Mouse (Mus musculus) neural tube, embryonic 10.5 days (tissue): ENCODE data around the gene Arih2.

Source experiments
- DNase-seq: peaks from one replicate; pipeline ENCODE4 v3.0.0-alpha.2; 2017; ENCODE audit warnings: low spot score; ENCODE audit errors: extremely low spot score

The Arih2 gene

GRCm38 (mm10) chr9:108587571-108588180 is 61.5 kb downstream of the Arih2 start:
- DNase-seq = peak; percentile 90

DNA sequence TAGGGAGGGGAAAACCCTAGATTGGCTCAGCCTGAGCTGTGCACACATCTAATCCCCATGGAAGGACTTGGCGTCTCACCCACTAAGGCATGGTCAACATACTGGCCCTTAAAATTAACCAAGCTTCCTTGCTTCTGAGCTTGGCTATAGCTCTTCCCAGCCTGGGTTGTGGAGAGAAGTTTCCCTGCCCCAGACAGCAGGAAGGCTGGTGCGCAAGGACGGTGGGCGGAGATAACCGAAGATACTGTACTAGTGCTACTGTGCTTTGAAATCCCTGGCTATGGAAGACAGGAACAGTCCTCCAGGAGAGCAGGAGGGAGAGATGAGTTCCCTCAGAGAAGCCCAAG is 69.9 kb downstream of the Arih2 start:
- DNase-seq = no peak

- DNase-seq = peak; percentile 96
These were observed 70.4 kb downstream of the Arih2 start, which contains the start of gene Wdr6 for GRCm38 (mm10) chr9:108578545-108579343. Gene Wdr6, minus strand, starts transcription at chr9:108578739.

DNA sequence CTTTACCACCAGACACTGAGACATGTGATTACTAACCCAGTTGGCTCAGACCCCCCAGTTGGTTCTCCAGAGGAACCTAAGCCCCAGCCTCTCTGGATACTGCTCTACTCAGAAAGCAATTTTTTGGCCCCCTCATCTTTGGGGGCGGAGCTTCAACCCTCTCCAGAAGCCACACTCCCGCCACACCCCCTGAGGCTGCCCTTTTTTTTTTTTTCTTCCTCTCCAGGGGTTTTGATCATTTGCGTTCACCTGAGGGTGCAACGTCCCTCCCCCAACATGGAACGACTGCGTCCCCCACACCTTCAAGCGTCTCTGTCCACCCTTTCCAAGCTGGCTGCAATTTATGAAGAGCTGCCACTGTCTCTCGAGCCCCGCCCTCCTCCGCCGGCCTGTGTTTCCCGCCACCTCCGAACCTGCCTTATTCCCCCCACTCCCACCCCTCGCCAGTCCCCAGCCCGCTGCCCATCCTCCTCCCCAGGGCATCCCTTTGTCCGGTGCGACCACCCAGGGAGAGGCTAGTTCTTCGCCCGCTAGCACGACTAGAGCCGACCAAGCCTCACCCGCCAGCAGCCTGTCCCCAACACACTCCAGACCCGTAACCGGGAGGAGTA is 71.1 kb downstream of the Arih2 start:
- no peak for DNase-seq

- no peak for DNase-seq
These were observed 72.2 kb downstream of the Arih2 start for GRCm38 (mm10) chr9:108577025-108577424.

- no peak for DNase-seq
These were observed 73.6 kb downstream of the Arih2 start for GRCm38 (mm10) chr9:108575321-108576297.

GRCm38 (mm10) chr9:108574921-108575320 is 74.3 kb downstream of the Arih2 start:
- no peak for DNase-seq

DNA sequence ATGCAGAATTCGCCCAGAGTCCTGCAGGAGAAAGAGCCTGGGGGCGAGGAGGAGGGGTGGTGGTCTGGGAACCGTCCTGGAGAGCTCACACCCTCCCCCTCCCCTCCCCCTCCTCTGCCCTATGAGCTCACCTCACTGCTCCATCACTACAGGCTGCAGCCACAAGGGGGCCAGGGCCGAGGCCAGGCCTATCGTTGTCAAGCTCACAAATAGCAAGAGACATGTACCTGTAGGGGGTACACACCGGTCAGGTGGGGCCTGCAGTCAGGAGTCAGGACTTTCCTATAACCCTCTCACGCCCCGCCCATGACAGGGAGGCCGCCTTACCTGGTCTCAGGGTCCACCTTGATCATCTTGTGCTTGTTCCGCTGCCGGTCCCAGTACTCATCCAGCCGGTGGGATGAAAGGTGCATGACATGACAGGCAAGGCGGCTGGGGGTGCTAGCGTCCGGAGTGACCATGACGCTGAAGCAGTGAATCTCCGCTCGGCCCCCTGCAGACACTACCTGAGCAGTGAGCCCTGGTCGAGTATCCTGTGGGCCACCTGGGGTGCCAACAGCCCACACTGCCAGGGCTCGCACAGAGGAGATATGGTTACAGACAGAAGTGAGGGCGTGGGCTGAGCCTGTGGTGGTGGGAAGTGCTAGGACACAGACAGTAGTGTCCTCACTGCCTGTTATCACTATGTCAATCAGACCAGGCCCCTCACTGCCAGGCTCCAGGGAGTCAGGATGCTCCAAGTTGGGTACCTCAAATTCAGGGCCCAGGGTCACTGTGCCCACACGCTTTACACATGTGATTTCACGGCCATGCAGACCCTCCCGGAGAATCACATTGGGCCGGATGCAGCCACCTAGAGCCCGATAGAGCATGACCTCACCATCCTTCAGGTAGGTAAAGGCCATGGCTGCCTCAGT is 75.2 kb downstream of the Arih2 start:
- DNase-seq = peak; percentile 71

GRCm38 (mm10) chr9:108572321-108572720 is 76.9 kb downstream of the Arih2 start:
- DNase-seq = no peak

GRCm38 (mm10) chr9:108571401-108571973 is 77.7 kb downstream of the Arih2 start:
- DNase-seq = no peak

DNA sequence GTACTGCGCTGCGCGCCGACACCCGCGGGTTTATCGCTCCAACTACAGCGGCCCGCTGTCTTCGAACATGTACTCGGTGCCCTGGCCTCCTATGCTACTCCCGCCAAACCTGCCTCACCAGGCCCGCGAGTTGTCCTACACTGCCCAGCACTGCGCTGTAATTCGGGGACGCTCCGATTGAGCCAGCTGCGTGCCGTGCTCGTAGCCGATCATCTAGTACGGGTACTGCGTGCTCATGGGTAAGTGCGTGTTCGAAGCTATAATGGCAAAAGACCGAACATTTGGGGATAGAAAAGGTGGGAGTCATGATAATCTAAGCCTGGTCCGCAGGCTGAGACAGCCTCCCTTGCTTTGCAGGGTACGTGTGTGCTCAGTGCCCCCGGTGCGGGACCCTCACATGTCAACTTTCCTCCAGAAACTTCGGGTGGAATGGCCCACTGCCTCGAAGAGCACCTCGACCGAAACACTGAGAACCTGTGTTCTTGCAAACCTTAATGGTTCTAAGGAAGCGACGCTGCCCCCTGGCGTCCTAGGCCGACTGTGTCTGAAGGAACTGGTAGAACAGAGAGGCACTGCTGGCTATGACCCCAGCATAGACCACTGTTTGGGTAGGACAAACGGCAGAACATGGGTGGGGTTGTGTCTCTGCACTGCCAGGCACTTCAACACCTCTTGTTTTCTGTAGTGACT is 78.8 kb downstream of the Arih2 start:
- peak; percentile 75 for DNase-seq

DNA sequence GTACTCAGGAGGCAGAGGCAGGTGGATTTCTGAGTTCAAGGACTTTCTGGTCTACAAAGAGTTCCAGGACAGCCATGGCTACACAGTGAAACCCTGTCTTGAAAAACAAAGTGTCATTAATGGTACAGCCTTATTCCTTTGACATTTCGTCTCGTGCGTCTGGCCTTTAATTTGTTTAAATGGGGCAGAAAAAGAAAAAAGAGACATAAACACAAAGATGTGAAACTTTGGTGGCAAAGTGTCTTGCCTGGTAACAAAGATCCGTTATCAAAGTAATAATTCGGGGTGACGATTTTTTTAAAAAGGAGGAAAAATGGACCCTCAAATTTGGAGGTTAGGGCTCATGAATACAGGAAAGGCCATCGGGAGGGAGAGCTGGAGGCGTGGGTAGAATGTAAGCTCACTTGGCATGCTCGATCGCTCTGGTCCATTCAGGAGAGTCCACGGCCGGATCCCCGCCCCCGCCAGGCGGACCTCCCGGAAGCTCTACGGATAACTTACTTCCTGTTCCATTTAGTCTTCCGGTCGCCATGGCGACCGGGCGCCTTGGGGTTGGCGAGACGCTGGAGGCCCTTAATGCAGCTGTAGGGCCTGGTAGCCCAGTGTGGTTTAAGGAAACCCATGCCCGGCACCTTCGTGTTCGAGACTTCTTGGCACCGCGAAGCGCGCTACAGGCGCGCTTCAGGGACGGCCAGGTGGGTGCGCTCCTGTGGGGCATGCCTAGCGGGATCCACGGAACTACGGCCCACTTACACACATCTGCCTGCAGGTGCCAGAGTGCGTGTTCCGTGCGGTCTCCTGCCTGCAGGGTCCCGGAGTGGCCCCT is 79.6 kb downstream of the Arih2 start, which contains the start of gene Dalrd3:
Dalrd3 (plus strand) TSS at position 506 of the 826 bp plus-strand sequence.
- DNase-seq = peak; percentile 91

DNA sequence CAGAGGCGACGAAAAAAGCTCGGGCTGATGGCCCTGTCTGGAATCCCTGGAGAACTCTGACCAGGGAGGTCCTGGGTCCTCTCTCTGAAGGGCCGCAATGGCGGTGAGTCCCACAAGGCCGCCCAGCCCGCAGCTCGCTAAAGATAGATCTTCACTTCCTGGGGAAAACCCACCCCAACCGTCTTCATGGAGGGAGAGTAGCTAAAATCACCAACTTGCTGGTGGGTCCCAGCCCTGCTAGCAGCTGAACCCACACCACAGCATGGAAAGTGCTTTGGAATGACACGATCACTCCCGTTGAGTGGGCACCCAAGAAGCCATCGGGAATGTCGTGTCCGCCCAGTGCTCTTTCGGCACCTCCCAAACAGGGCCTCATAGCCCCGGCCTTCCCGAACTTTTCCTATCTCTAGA is 80.7 kb downstream of the Arih2 start:
- no peak for DNase-seq

GRCm38 (mm10) chr9:108567931-108568419 is 81.2 kb downstream of the Arih2 start:
- no peak for DNase-seq

GRCm38 (mm10) chr9:108566815-108567776 is 82.1 kb downstream of the Arih2 start, which contains the start of gene Ndufaf3:
Gene Ndufaf3, minus strand, starts transcription at chr9:108567434.
- DNase-seq = peak; percentile 96

DNA sequence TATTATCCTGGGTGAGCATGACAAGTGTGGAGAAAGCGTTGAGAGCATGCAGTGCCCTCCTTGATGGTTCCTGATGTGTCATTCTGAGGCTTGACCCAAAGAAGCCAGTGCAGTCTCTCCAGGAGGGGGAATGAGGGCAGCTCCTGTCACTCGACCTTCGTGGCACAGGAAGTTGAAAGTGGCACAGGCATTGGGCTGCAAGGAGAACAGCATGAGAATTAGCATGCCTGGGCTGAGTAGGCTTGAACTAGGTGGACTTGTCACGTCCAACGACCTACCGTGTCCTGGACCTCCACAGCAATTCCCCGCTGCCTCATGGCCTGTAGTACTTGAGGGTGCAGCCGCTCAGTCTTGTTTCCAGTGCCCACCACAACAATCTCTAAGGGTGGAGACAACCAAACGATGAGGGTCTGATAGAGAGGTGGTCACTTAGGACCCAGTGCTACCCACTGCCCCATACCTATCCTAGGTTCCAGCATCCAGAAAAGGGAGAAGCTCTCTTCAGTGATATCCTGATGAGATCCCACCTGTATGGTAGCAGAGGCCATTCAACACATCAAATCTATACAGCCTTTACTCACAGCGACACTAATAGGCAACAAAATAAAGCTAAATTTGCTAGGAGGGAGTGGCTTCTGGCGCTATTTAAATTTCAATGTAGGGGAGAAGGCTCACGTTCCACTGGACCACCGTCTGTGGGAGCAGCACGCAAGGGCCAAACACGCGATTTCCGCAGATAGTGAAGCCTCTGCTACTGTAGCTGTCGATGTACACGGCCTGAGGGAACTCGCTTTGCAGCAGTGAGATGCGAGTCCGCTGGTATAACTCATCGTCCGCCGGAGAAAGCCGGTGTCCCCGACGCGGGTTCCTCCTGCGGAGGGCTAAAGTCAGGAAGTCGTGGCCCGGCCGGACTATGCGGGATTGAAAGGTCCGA is 83.0 kb downstream of the Arih2 start:
- no peak for DNase-seq
